ENCODE assay signal across 8 mouse cellular contexts in genomic region chr2:125505006-125505745, GRCm38 (mm10). TPM values are rescaled to one million over a fixed set of nuclear protein-coding genes. Genes with fewer than 3 reads are reported as not detected.
DNase-seq lines count a peak whose midpoint lies in the region; ATAC-seq and TF ChIP-seq lines count a peak whose summit lies in the region.

Gene Gm9913, plus strand, starts transcription at chr2:125505089.

- H3K4me1 ChIP-seq in megakaryocyte, embryonic 14.5 days = peaks cover 31% of the 10 kb centered on the region
- peaks cover 40% of the 10 kb centered on the region for H3K4me1 ChIP-seq in embryonic facial prominence, embryonic 10.5 days
- peaks cover 7% of the 10 kb centered on the region for H3K4me1 ChIP-seq in heart, adult 2 months (ENCODE audit: control insufficient read depth, insufficient read depth, low read length)
- peaks cover 16% of the 10 kb centered on the region for H3K4me1 ChIP-seq in kidney, embryonic 16.5 days (ENCODE audit: insufficient read depth, low read length)
- peaks cover 15% of the 10 kb centered on the region for H3K4me1 ChIP-seq in lung, embryonic 16.5 days (replicated peaks; ENCODE audit: control insufficient read depth, insufficient read depth, low read length)

- no peaks in the 10 kb centered on the region; the same call in none of the 2 replicates for H3K79me2 ChIP-seq in heart, adult 2 months (replicated peaks; ENCODE audit: control insufficient read depth, insufficient read depth, low read length)

- peaks cover 83% of the 10 kb centered on the region for H3K27me3 ChIP-seq in megakaryocyte, embryonic 14.5 days (replicated peaks)
- peaks cover 48% of the 10 kb centered on the region for H3K27me3 ChIP-seq in embryonic facial prominence, embryonic 10.5 days (replicated peaks; ENCODE audit: low read depth, poor library complexity, severe bottlenecking)
- H3K27me3 ChIP-seq in heart, adult 2 months (ENCODE audit: control insufficient read depth, insufficient read depth, low read length) = no peaks in the 10 kb centered on the region
- peaks cover 9% of the 10 kb centered on the region; the same call in 1 of the 2 replicates for H3K27me3 ChIP-seq in kidney, embryonic 16.5 days (ENCODE audit: insufficient read depth, low read length)
- H3K27me3 ChIP-seq in lung, embryonic 16.5 days (ENCODE audit: control insufficient read depth, insufficient read depth, low read depth, low read length) = peaks cover 5% of the 10 kb centered on the region; the same call in 1 of the 2 replicates

- peak; percentile 81 for DNase-seq in embryonic facial prominence, embryonic 10.5 days (ENCODE audit: low spot score)
- DNase-seq in heart, adult 2 months = peak in 1 of 2 experiments; percentile 83
- peak; percentile 67 for DNase-seq in retina, embryonic 14.5 days (ENCODE audit: low spot score)

- no peak for TF ChIP-seq CTCF in heart, adult 2 months (IDR thresholded peaks at IDR 0.05)

- peak within 1 kb of the TSS; percentile 89 for H3K9ac ChIP-seq in heart, adult 2 months (ENCODE audit: low read depth, low read length)
- H3K9ac ChIP-seq in kidney, embryonic 16.5 days (replicated peaks; ENCODE audit: low read length) = peak within 1 kb of the TSS; percentile 77
- H3K9ac ChIP-seq in lung, embryonic 16.5 days (ENCODE audit: low read length) = peak within 1 kb of the TSS; percentile 83

- H3K4me3 ChIP-seq in megakaryocyte, embryonic 14.5 days (replicated peaks) = peak within 1 kb of the TSS; percentile 79
- H3K4me3 ChIP-seq in embryonic facial prominence, embryonic 10.5 days = peak within 1 kb of the TSS; percentile 74
- H3K4me3 ChIP-seq in heart, adult 2 months = peak within 1 kb of the TSS; percentile 56
- peak within 1 kb of the TSS; percentile 54 for H3K4me3 ChIP-seq in kidney, embryonic 16.5 days (ENCODE audit: low read length)
- peak within 1 kb of the TSS; percentile 76 for H3K4me3 ChIP-seq in lung, embryonic 16.5 days (ENCODE audit: low read length)

- peaks cover 6% of the 10 kb centered on the region for H3K9me3 ChIP-seq in megakaryocyte, embryonic 14.5 days
- H3K9me3 ChIP-seq in embryonic facial prominence, embryonic 10.5 days = peaks cover 4% of the 10 kb centered on the region; the same call in 1 of the 2 replicates
- no peaks in the 10 kb centered on the region for H3K9me3 ChIP-seq in kidney, embryonic 16.5 days (ENCODE audit: low read length)
- H3K9me3 ChIP-seq in lung, embryonic 16.5 days (ENCODE audit: control insufficient read depth, low read length) = no peaks in the 10 kb centered on the region

- no peaks in the 10 kb centered on the region for H3K36me3 ChIP-seq in megakaryocyte, embryonic 14.5 days (replicated peaks; ENCODE audit: low read length)
- H3K36me3 ChIP-seq in embryonic facial prominence, embryonic 10.5 days (replicated peaks) = peaks cover 8% of the 10 kb centered on the region; the same call in 1 of the 2 replicates
- no peaks in the 10 kb centered on the region for H3K36me3 ChIP-seq in heart, adult 2 months (ENCODE audit: control insufficient read depth, insufficient read depth, low read length)
- H3K36me3 ChIP-seq in kidney, embryonic 16.5 days (ENCODE audit: insufficient read depth, low read length) = no peaks in the 10 kb centered on the region
- H3K36me3 ChIP-seq in lung, embryonic 16.5 days (ENCODE audit: control insufficient read depth, insufficient read depth, low read length) = 0 out of 2 replicates have a peak, but pooled peaks cover 2% of the 10 kb centered on the region

- TF ChIP-seq EP300 in heart, adult 2 months (IDR thresholded peaks at IDR 0.05; ENCODE audit: insufficient read depth, low read depth, low read length) = no peak

- peak within 1 kb of the TSS; percentile 77 for H3K4me2 ChIP-seq in kidney, embryonic 16.5 days (replicated peaks; ENCODE audit: low read depth, low read length)
- peak within 1 kb of the TSS; percentile 92 for H3K4me2 ChIP-seq in lung, embryonic 16.5 days (ENCODE audit: low read depth, low read length)

- H3K27ac ChIP-seq in embryonic facial prominence, embryonic 10.5 days (replicated peaks) = peak within 1 kb of the TSS; percentile 89
- H3K27ac ChIP-seq in heart, adult 2 months = peak within 1 kb of the TSS; percentile 93
- H3K27ac ChIP-seq in kidney, embryonic 16.5 days (ENCODE audit: low read length) = peak within 1 kb of the TSS; percentile 74
- H3K27ac ChIP-seq in lung, embryonic 16.5 days (ENCODE audit: low read length) = peak within 1 kb of the TSS; percentile 92

- no peak for ATAC-seq in megakaryocyte, adult 5-6 weeks (ENCODE audit: poor library complexity, severe bottlenecking)
- ATAC-seq in kidney, embryonic 16.5 days (ENCODE audit: low FRiP score, low TSS enrichment) = no peak; the same call in 1 of the 2 replicates
- ATAC-seq in lung, embryonic 16.5 days (ENCODE audit: low read depth) = peak; percentile 34
- ATAC-seq in inflammation-experienced regulatory T-cells, adult 6 months = no peak

- intact Hi-C loops in heart, adult 2 months (cut with DNase I) = loop anchor here (2.0 to 10.0 kb wide), 4 partner anchors 34 to 148 kb away; no protein-coding TSS in a partner anchor

- under 1% methylated on average over 45 of the region's 45 CpGs for WGBS in embryonic facial prominence, embryonic 10.5 days
- 2% methylated on average over 45 of the region's 45 CpGs for WGBS in heart, adult 2 months
- under 1% methylated on average over 45 of the region's 45 CpGs for WGBS in kidney, embryonic 16.5 days
- WGBS in lung, embryonic 16.5 days = 1% methylated on average over 42 of the region's 45 CpGs

- peak; percentile 30; the same call in 1 of the 2 replicates for TF ChIP-seq POLR2A in heart, adult 2 months (IDR thresholded peaks at IDR 0.05; ENCODE audit: insufficient read depth, low read depth, low read length)

RNA-seq across cellular contexts. Expression of gene Gm9913, which starts in this region (rescaled TPM):
- polyA plus RNA-seq in megakaryocyte, embryonic 14.5 days (2012; ENCODE audit: insufficient read depth, low replicate concordance) = not detected in 2 replicates
- not detected in 2 replicates for total RNA-seq in megakaryocyte, adult 5-6 weeks (2015)
- total RNA-seq in megakaryocyte, adult 5-6 weeks (2017) = not detected in 2 replicates
- polyA plus RNA-seq in embryonic facial prominence, embryonic 10.5 days (2016; fragmentation: Nextera tagmentation; extraction: Ambion mirVana) = 0.09 and 0.20 TPM in 2 replicates
- under 1 TPM; 0.21 to 0.23 TPM for total RNA-seq in heart, adult 2 months (2021)
- polyA plus RNA-seq in heart, adult 2 months (2012; rRNA removed) = 0.29 and 0.35 TPM in 2 replicates
- 0.18 and 0.22 TPM in 2 replicates for polyA plus RNA-seq in kidney, embryonic 16.5 days (2015; fragmentation: Nextera tagmentation; extraction: Ambion mirVana)
- 0.34 and 0.35 TPM in 2 replicates for polyA plus RNA-seq in lung, embryonic 16.5 days (2015; fragmentation: Nextera tagmentation; extraction: Ambion mirVana)
- polyA plus RNA-seq in inflammation-experienced regulatory T-cells, adult 6 months (2017; shearing (Covaris generic)) = not detected

Comparison
In these comparisons a context has a peak if more than half of its experiments do, and no peak if none do; other contexts are left out.
1. Peak in DNase-seq, H3K4me3 ChIP-seq and H3K27ac ChIP-seq in embryonic facial prominence, embryonic 10.5 days; RNA of the gene not detected or under 1 TPM.
2. Peak in ATAC-seq, H3K4me3 ChIP-seq, H3K27ac ChIP-seq, H3K9ac ChIP-seq and H3K4me2 ChIP-seq in lung, embryonic 16.5 days; RNA of the gene not detected or under 1 TPM.